Mouse (Mus musculus): ENCODE data around the gene Olfr393. TPM values are rescaled to one million over a fixed set of nuclear protein-coding genes. Genes with fewer than 3 reads are reported as not detected.

Gene Olfr393
- not detected in 2 replicates for total RNA-seq (2017)

DNA sequence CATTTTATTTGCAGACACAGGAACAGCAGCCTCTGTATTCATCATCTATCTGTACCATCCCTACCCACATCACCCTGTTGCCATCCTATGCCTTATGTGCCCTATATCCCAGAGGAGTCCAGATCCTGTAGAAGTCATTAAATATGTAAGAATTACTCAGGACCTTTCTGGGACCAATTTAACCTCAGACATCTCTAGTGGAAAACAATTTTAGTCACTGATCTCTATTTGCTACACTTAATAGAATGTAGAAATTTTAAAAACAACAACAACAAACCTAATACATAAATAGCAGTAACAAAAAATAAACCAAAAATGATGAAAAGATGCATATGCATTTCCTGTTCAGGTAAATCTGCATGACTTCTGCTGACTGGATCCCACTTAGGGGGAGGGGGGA lies at the start of gene Olfr393:
Gene Olfr393, minus strand, starts transcription at position 101 of the 400 bp plus-strand sequence.
- ATAC-seq (replicated peaks in 1 of 2; ENCODE audit: insufficient read depth in 1 of 2, low FRiP score in 2 of 2, low TSS enrichment in 1 of 2, low read depth in 1 of 2, poor library complexity in 2 of 2, severe bottlenecking in 2 of 2), result no peak

DNA sequence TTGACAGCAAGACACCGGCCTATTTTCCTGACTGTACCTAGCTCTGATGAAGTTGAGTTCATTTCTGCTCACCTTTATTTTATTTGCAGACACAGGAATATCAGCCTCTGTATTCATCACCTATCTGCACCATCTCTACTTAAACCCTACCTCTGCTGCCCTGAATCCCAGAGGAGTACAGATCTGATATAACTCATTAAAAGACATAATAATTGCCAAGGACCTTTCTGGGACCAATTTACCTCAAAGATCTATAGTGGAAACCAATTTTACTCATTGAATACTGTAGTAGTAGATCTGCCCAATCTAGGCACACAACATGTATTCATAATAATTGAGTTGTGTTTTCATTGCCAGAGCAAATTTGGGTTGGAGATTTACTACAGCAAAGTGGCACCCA lies 39.4 kb upstream of the Olfr393 start, which contains the start of gene Olfr394:
Gene Olfr394, minus strand, starts transcription at position 101 of the 400 bp plus-strand sequence.
- ATAC-seq (replicated peaks in 1 of 2; ENCODE audit: insufficient read depth in 1 of 2, low FRiP score in 2 of 2, low TSS enrichment in 1 of 2, low read depth in 1 of 2, poor library complexity in 2 of 2, severe bottlenecking in 2 of 2), result no peak

DNA sequence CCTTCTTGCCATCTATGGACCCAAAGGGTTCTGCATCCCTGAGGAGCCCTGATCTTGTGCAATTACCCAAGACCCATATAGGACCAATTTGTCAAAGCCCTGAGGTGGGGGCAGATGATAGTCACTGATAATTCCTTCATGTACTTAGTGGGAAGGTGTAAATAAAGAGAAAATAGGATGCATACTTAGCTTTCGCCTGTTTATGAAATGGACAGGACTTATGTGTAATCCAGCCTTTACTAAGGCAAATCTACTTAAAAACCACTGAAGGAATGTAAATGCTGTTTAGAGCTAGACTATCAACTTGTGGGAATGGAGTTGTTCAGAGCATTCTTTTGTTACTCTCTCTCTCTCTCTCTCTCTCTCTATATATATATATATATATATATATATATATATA lies 34.3 kb downstream of the Olfr393 start, which contains the start of gene Olfr392:
Gene Olfr392, minus strand, starts transcription at position 101 of the 400 bp plus-strand sequence.
- no peak for ATAC-seq (replicated peaks in 1 of 2; ENCODE audit: insufficient read depth in 1 of 2, low FRiP score in 2 of 2, low TSS enrichment in 1 of 2, low read depth in 1 of 2, poor library complexity in 2 of 2, severe bottlenecking in 2 of 2)

DNA sequence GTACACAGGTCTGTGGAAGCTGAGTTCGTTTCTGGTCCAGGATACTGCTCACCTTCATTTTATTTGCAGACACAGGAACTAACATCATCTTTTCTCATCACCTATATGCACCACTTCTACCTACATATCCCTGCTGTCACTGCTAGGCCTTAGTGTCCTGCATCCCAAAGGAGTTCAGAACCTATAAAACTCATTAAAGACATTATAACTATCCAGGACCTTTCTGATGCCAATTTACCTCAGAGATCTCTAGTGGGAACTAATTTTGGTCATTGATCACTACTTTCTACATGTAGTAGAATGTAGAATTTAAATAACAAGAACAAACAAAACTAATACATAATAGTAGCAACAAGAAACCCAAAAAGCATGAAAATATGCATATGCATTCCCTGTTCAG lies 48.3 kb downstream of the Olfr393 start, which contains the start of gene Olfr391-ps:
Gene Olfr391-ps, minus strand, starts transcription at position 101 of the 400 bp plus-strand sequence.
- ATAC-seq (replicated peaks in 1 of 2; ENCODE audit: insufficient read depth in 1 of 2, low FRiP score in 2 of 2, low TSS enrichment in 1 of 2, low read depth in 1 of 2, poor library complexity in 2 of 2, severe bottlenecking in 2 of 2), result no peak

Other genes starting within 250 kb of the Olfr393 start
- not detected in 2 replicates for gene Zfp735, start 162.7 kb downstream of the Olfr393 start, total RNA-seq (2017)
- not detected in 2 replicates for gene Olfr389, start 70.7 kb downstream of the Olfr393 start, total RNA-seq (2017)
- not detected in 2 replicates for gene Olfr390, start 68.5 kb downstream of the Olfr393 start, total RNA-seq (2017)
- not detected in 2 replicates for gene Olfr391-ps, start 48.4 kb downstream of the Olfr393 start, total RNA-seq (2017)
- not detected in 2 replicates for gene Olfr392, start 34.4 kb downstream of the Olfr393 start, total RNA-seq (2017)
- not detected in 2 replicates for gene Olfr394, start 39.3 kb upstream of the Olfr393 start, total RNA-seq (2017)
- gene Olfr395, start 57.8 kb upstream of the Olfr393 start, total RNA-seq (2017), result not detected in 2 replicates
- not detected in 2 replicates for gene Olfr23, start 85.2 kb upstream of the Olfr393 start, total RNA-seq (2017)
- gene Olfr397, start 109.4 kb upstream of the Olfr393 start, total RNA-seq (2017), result not detected in 2 replicates
- not detected in 2 replicates for gene Olfr398, start 139.0 kb upstream of the Olfr393 start, total RNA-seq (2017)
- not detected in 2 replicates for gene Olfr139, start 205.1 kb upstream of the Olfr393 start, total RNA-seq (2017)
- not detected in 2 replicates for gene Olfr399, start 205.2 kb upstream of the Olfr393 start, total RNA-seq (2017)
- gene Zfp616, start 218.5 kb upstream of the Olfr393 start, total RNA-seq (2017), result not detected in 2 replicates